Mouse (Mus musculus) c-Kit-positive CD71-negative TER-119-negative erythroid progenitor cells, embryonic 14.5 days (primary cell): ENCODE measurements around the gene Gm49387.

ENCODE experiments used
- DNase-seq: peaks from one replicate; pipeline ENCODE4 v3.0.0-alpha.2; 2013; ENCODE audit warnings: low read depth

The Gm49387 gene

GRCm38 (mm10) chr14:31572561-31573175 is 68.0 kb downstream of the Gm49387 start:
- DNase-seq = no peak

- no peak for DNase-seq
Measured at GRCm38 (mm10) chr14:31571419-31571818, 69.3 kb downstream of the Gm49387 start.

GRCm38 (mm10) chr14:31570131-31570951 is 70.3 kb downstream of the Gm49387 start:
- DNase-seq = no peak

GRCm38 (mm10) chr14:31569151-31569631 is 71.5 kb downstream of the Gm49387 start:
- no peak for DNase-seq

GRCm38 (mm10) chr14:31565478-31566212 is 75.0 kb downstream of the Gm49387 start:
- no peak for DNase-seq

- DNase-seq = no peak
Measured at GRCm38 (mm10) chr14:31564452-31565179, 76.1 kb downstream of the Gm49387 start.

GRCm38 (mm10) chr14:31560886-31561285 is 79.8 kb downstream of the Gm49387 start:
- DNase-seq = no peak

GRCm38 (mm10) chr14:31559216-31559615 is 81.5 kb downstream of the Gm49387 start:
- no peak for DNase-seq

GRCm38 (mm10) chr14:31557784-31558183 is 82.9 kb downstream of the Gm49387 start:
- no peak for DNase-seq

GRCm38 (mm10) chr14:31557273-31557672 is 83.4 kb downstream of the Gm49387 start:
- no peak for DNase-seq

- no peak for DNase-seq
Measured at GRCm38 (mm10) chr14:31556526-31557260, 84.0 kb downstream of the Gm49387 start.

GRCm38 (mm10) chr14:31555963-31556434 is 84.7 kb downstream of the Gm49387 start:
- DNase-seq = no peak

- no peak for DNase-seq
Measured at GRCm38 (mm10) chr14:31555021-31555420, 85.7 kb downstream of the Gm49387 start.

- DNase-seq = no peak
Measured at GRCm38 (mm10) chr14:31543885-31544442, 96.7 kb downstream of the Gm49387 start.

GRCm38 (mm10) chr14:31537298-31537697 is 103.4 kb downstream of the Gm49387 start:
- no peak for DNase-seq

GRCm38 (mm10) chr14:31532656-31533055 is 108.0 kb downstream of the Gm49387 start:
- no peak for DNase-seq

GRCm38 (mm10) chr14:31531506-31532148 is 109.1 kb downstream of the Gm49387 start:
- DNase-seq = peak; percentile 29

- DNase-seq = no peak
Measured at GRCm38 (mm10) chr14:31530847-31531246, 109.8 kb downstream of the Gm49387 start.

GRCm38 (mm10) chr14:31525040-31525810 is 115.5 kb downstream of the Gm49387 start:
- DNase-seq = no peak
